Mouse (Mus musculus) erythroblast, embryonic 14.5 days (primary cell): ENCODE measurements around the gene Fndc7.

Source experiments
- GATA1 ChIP-seq: IDR thresholded peaks from 2 replicates; pipeline ENCODE4 v1.6.1; 2012; ENCODE audit warnings: low read length, inconsistent platforms, mixed read lengths
- TAL1 ChIP-seq: IDR thresholded peaks from 3 replicates; pipeline ENCODE4 v1.6.1; 2012; ENCODE audit warnings: low read length, inconsistent platforms, mixed read lengths

DNA sequence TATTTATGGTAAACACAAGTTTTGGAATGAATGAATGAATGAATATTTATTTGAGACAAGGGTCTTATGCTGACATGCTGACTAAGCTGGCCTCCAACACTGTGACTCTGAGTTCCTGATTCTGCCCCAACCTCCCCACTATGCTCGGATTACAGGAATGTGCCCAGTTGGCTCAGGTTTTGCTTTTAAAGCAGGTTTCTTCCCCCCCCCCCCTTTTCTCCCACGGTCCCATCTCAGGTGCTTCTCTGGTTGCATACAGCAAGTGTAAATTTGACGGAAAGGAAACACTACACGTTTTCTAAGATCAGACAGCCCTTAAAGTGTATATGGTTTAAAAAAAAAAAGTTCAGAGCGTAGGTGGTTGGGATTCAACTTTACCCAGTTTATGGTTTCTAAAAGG lies 49.8 kb upstream of the Fndc7 start, which contains the start of gene Henmt1:
- TF ChIP-seq TAL1 (no peak), GATA1 (no peak)
